Mouse (Mus musculus): ENCODE results near the gene Jam2. TPM values are rescaled to one million over a fixed set of nuclear protein-coding genes. Genes with fewer than 3 reads are reported as not detected.

Jam2 gene
- polyA plus RNA-seq, 1 experiment from 2014 or later, result 4.7 TPM

DNA sequence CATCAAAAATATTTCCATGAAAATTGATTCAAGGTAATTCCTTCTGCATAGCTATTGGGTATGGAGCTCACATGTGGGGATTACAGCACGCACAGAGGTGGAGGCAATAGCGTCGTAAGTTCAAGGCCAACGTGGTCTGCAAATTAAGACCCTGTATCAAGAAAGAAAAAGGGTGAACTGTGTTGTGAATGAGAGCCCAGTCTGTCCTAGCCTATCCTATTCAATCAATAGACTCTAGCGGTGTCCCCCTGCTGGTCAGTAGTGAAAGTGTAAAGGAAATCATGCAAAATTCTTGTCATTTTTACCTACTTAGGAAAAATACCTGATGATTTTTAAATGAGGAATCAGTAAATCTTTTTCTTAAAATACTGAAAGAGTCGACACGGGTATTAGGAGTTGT, 43.5 kb downstream of the Jam2 start:
- 35% methylated on average over 7 of the region's 7 CpGs for WGBS
- ATAC-seq (ENCODE audit: insufficient number of reproducible peaks, insufficient read depth, low FRiP score, low TSS enrichment, low read depth), result no peak

DNA sequence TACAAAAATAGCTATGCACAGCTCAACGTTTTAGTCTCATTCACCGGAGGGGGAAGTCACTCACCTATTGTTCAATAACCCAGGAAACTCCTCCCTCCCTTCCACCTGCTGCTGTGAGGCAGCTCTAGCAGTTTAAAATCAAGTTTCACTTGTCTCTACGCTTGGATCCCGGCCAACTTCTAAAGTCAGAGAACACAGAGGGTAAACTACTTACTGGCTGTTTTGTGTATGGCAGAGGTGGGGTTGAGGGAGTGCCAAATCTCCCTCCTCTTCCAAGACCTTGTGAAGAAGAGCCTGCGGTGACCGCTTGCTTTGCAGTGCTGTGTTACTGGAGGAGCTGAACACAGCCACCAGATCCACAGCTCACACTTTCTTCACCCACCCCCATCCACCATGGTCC, 51.1 kb downstream of the Jam2 start:
- Histone ChIP-seq H3K4me1 (no peaks in the 10 kb centered on the region), H3K27ac (no peak overlapping the region), H3K27me3 (no peaks in the 10 kb centered on the region), H3K36me3 (peaks cover 66% of the 10 kb centered on the region), H3K9ac (no peak overlapping the region), H3K4me2 (no peak overlapping the region), H3K9me3 (no peaks in the 10 kb centered on the region), H3K4me3 (no peak overlapping the region)
- 84% methylated on average over 6 of the region's 6 CpGs for WGBS
- peak; percentile 64; the same call in 1 of the 2 replicates for ATAC-seq (ENCODE audit: insufficient number of reproducible peaks, insufficient read depth, low FRiP score, low TSS enrichment, low read depth)

More for the DNA sequence above, 43.5 kb downstream of the Jam2 start:
- Histone ChIP-seq H3K9ac (no peak overlapping the region), H3K9me3 (no peaks in the 10 kb centered on the region), H3K4me2 (no peak overlapping the region), H3K27ac (no peak overlapping the region), H3K36me3 (peaks cover 3% of the 10 kb centered on the region; the same call in 1 of the 2 replicates), H3K4me3 (no peak overlapping the region), H3K4me1 (no peaks in the 10 kb centered on the region), H3K27me3 (no peaks in the 10 kb centered on the region)

DNA sequence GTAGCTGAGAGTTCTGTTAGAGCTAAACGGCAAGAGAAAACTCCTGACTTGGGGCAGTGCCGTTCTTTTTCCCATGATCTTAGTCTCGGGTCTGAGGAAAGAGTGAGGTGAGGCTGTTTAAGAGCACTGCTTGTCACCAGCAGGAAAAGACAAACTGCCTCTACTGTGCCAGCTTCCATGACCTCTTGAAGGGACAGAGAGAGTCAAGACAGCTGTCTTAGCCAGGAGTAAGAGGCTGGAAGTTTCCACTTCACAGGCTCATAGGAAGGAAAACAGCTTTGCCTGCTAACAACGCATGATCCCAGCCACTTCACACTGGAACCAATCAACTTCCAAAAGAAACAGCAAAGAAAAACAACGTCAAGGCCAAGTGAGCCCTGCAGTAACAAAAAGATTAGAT, 57.8 kb downstream of the Jam2 start:
- Histone ChIP-seq H3K4me2 (no peak overlapping the region), H3K27ac (no peak overlapping the region), H3K4me3 (no peak overlapping the region), H3K4me1 (peaks cover 13% of the 10 kb centered on the region), H3K9me3 (no peaks in the 10 kb centered on the region), H3K36me3 (peaks cover 51% of the 10 kb centered on the region), H3K27me3 (no peaks in the 10 kb centered on the region), H3K9ac (no peak overlapping the region)
- ATAC-seq (ENCODE audit: insufficient number of reproducible peaks, insufficient read depth, low FRiP score, low TSS enrichment, low read depth), result no peak
- 89% methylated on average over 5 of the region's 5 CpGs for WGBS

- Histone ChIP-seq H3K27me3 (no peaks in the 10 kb centered on the region), H3K4me2 (no peak overlapping the region), H3K36me3 (peaks cover 41% of the 10 kb centered on the region), H3K27ac (no peak overlapping the region), H3K4me1 (peaks cover 20% of the 10 kb centered on the region), H3K9me3 (no peaks in the 10 kb centered on the region), H3K9ac (no peak overlapping the region), H3K4me3 (no peak overlapping the region)
- no peak for ATAC-seq (ENCODE audit: insufficient number of reproducible peaks, insufficient read depth, low FRiP score, low TSS enrichment, low read depth)
- 94% methylated on average over 5 of the region's 5 CpGs for WGBS
Observed at GRCm38 (mm10) chr16:84832736-84833135, 58.8 kb downstream of the Jam2 start.

- Histone ChIP-seq H3K4me3 (peak overlapping the region; percentile 94), H3K9me3 (no peaks in the 10 kb centered on the region), H3K4me2 (peak overlapping the region; percentile 74), H3K36me3 (peaks cover 31% of the 10 kb centered on the region), H3K4me1 (peaks cover 20% of the 10 kb centered on the region), H3K9ac (peak overlapping the region; percentile 97), H3K27me3 (no peaks in the 10 kb centered on the region), H3K27ac (peak overlapping the region; percentile 98)
- no peak for ATAC-seq (ENCODE audit: insufficient number of reproducible peaks, insufficient read depth, low FRiP score, low TSS enrichment, low read depth)
- WGBS, result 1% methylated on average over 22 of the region's 22 CpGs
Observed at GRCm38 (mm10) chr16:84834344-84834743, 60.4 kb downstream of the Jam2 start.

GRCm38 (mm10) chr16:84834745-84835440, 61.0 kb downstream of the Jam2 start, which contains the start of gene Gabpa:
TSS of gene Gabpa (plus strand) at chr16:84834925.
- WGBS, result under 1% methylated on average over 52 of the region's 52 CpGs
- H3K36me3 ChIP-seq, result peaks cover 29% of the 10 kb centered on the region
- ATAC-seq (ENCODE audit: insufficient number of reproducible peaks, insufficient read depth, low FRiP score, low TSS enrichment, low read depth), result peak; percentile 96

DNA sequence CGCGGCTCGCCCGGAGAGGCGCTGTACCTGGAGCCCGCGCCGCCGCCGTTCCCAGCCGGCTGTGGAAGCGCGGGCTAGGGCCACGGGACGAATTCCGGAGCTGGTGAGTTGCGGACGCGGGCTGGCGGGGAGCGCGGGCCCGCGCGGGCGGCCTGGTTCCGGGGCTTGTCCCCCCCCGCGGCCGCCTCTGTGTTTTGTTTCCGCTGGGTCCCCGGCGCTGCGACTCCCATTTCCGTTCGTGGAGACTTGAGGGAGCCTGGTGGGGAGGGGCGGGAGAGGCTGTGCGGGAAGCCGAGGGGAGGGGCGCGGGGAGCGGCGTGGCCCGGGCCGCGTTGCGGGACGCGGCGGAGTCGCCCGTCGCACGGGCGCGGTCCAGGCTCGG, 61.5 kb downstream of the Jam2 start, which contains the start of gene Atp5j:
Gene Atp5j (minus strand): TSS at position 185 of the 382 bp plus-strand sequence.
- ATAC-seq (ENCODE audit: insufficient number of reproducible peaks, insufficient read depth, low FRiP score, low TSS enrichment, low read depth), result peak; percentile 76
- peaks cover 26% of the 10 kb centered on the region for H3K36me3 ChIP-seq
- H3K4me1 ChIP-seq, result peaks cover 20% of the 10 kb centered on the region
- no peaks in the 10 kb centered on the region for H3K9me3 ChIP-seq
- H3K27me3 ChIP-seq, result no peaks in the 10 kb centered on the region
- H3K27ac ChIP-seq, result peak within 1 kb of the TSS; percentile 98
- H3K4me2 ChIP-seq, result peak within 1 kb of the TSS; percentile 74
- peak within 1 kb of the TSS; percentile 97 for H3K9ac ChIP-seq
- WGBS, result 0% methylated on average over 34 of the region's 57 CpGs
- peak within 1 kb of the TSS; percentile 94 for H3K4me3 ChIP-seq

More at GRCm38 (mm10) chr16:84834745-84835440, 61.0 kb downstream of the Jam2 start, which contains the start of gene Gabpa:
- no peaks in the 10 kb centered on the region for H3K27me3 ChIP-seq
- H3K9me3 ChIP-seq, result no peaks in the 10 kb centered on the region
- H3K27ac ChIP-seq, result peak within 1 kb of the TSS; percentile 98
- peak within 1 kb of the TSS; percentile 97 for H3K9ac ChIP-seq
- H3K4me1 ChIP-seq, result peaks cover 20% of the 10 kb centered on the region
- H3K4me3 ChIP-seq, result peak within 1 kb of the TSS; percentile 94
- H3K4me2 ChIP-seq, result peak within 1 kb of the TSS; percentile 74

- Histone ChIP-seq H3K27me3 (no peaks in the 10 kb centered on the region), H3K27ac (peak overlapping the region; percentile 98), H3K9me3 (no peaks in the 10 kb centered on the region), H3K4me1 (peaks cover 20% of the 10 kb centered on the region), H3K9ac (peak overlapping the region; percentile 97), H3K36me3 (peaks cover 24% of the 10 kb centered on the region), H3K4me3 (peak overlapping the region; percentile 94), H3K4me2 (peak overlapping the region; percentile 74)
- ATAC-seq (ENCODE audit: insufficient number of reproducible peaks, insufficient read depth, low FRiP score, low TSS enrichment, low read depth), result peak; percentile 35; the same call in 1 of the 2 replicates
- 7% methylated on average over 29 of the region's 29 CpGs for WGBS
Observed at GRCm38 (mm10) chr16:84835823-84836743, 62.2 kb downstream of the Jam2 start.

- 69% methylated on average over 2 of the region's 2 CpGs for WGBS
- H3K4me2 ChIP-seq, result no peak overlapping the region
- no peaks in the 10 kb centered on the region for H3K9me3 ChIP-seq
- H3K4me3 ChIP-seq, result no peak overlapping the region
- H3K27me3 ChIP-seq, result no peaks in the 10 kb centered on the region
- peaks cover 20% of the 10 kb centered on the region for H3K4me1 ChIP-seq
- no peak overlapping the region for H3K9ac ChIP-seq
- H3K27ac ChIP-seq, result no peak overlapping the region
- peaks cover 19% of the 10 kb centered on the region for H3K36me3 ChIP-seq
- no peak for ATAC-seq (ENCODE audit: insufficient number of reproducible peaks, insufficient read depth, low FRiP score, low TSS enrichment, low read depth)
Observed at GRCm38 (mm10) chr16:84838576-84838975, 64.7 kb downstream of the Jam2 start.

DNA sequence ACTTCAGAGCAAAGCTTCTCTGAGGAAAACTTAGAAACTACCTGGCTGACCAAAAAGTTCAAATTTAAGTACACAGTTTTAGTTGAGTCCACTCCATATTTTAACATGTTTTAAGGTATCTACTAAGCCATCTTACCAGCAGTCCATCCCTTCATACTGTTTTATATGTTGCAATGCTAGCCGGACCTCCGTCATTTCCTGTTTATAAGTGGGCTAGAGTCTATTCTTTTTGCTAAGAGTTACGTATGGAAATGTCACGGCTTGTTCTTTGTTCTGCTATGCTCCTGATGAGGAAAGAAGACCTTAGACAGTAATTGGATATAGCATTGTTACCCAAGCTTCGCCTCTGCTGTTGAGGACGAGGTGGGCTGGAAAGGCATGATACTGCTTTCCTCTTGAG, 79.6 kb downstream of the Jam2 start:
- WGBS, result 90% methylated on average over 6 of the region's 6 CpGs
- Histone ChIP-seq H3K4me2 (no peak overlapping the region), H3K9ac (no peak overlapping the region), H3K36me3 (peaks cover 75% of the 10 kb centered on the region), H3K4me1 (no peaks in the 10 kb centered on the region), H3K27me3 (no peaks in the 10 kb centered on the region), H3K27ac (no peak overlapping the region), H3K4me3 (no peak overlapping the region), H3K9me3 (no peaks in the 10 kb centered on the region)
- ATAC-seq (ENCODE audit: insufficient number of reproducible peaks, insufficient read depth, low FRiP score, low TSS enrichment, low read depth), result no peak

DNA sequence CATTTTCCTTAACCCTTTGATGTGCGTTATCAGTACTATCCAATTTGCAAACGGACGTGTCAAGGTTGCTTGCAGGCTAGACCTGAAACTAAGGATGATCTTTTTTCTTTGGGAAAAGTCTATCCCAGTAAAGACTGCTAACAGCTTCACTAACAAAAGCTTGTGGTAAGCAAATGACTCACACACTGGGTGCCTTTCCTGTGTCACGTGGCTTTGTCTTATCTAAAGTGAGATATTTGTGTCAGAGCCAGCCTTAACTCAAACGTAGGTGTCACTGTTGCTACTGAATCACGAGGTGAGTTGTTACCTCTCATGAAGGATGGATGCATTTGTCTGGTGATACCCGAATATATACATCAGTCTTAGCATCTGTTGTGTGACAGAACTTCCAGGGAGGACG, 90.7 kb downstream of the Jam2 start:
- H3K4me1 ChIP-seq, result no peaks in the 10 kb centered on the region
- no peaks in the 10 kb centered on the region for H3K27me3 ChIP-seq
- no peak overlapping the region for H3K4me2 ChIP-seq
- no peak overlapping the region for H3K4me3 ChIP-seq
- H3K9me3 ChIP-seq, result no peaks in the 10 kb centered on the region
- ATAC-seq (ENCODE audit: insufficient number of reproducible peaks, insufficient read depth, low FRiP score, low TSS enrichment, low read depth), result no peak
- no peak overlapping the region for H3K9ac ChIP-seq
- H3K36me3 ChIP-seq, result peaks cover 36% of the 10 kb centered on the region
- 91% methylated on average over 8 of the region's 8 CpGs for WGBS
- no peak overlapping the region for H3K27ac ChIP-seq

All from embryonic facial prominence, embryonic 13.5 days (tissue).